Mouse (Mus musculus) megakaryocyte-erythroid progenitor cell, adult 5-6 weeks (primary cell): ENCODE measurements around the gene Usp17la. TPM values are rescaled to one million over a fixed set of nuclear protein-coding genes. Genes with fewer than 3 reads are reported as not detected.
"Not testable (repeated sequence)": the region's sequence is repeated elsewhere in the genome, so short reads cannot be mapped to it uniquely, and the experiment has no call there.

Experiments
- ATAC-seq: replicated peaks from 2 replicates; pipeline ENCODE4 v1.8.0; 2016; ENCODE audit warnings: mild to moderate bottlenecking, inconsistent platforms; ENCODE audit not compliant: severe bottlenecking, poor library complexity, low FRiP score, low TSS enrichment
- total RNA-seq, 2 experiments: library from RNA; stranded (forward) in 1 of 2; stranded (reverse) in 1 of 2; fragments of 200-1000, 215-1000 nt in 1 of 2; fragments of >200 nt in 1 of 2; fragmentation: Nextera tagmentation in 1 of 2; gene quantifications; 2 replicates each; pipeline ENCODE4 v1.2.3; 2014 to 2017

Usp17la gene
- total RNA-seq (2014; fragmentation: Nextera tagmentation) (not detected in 2 replicates), total RNA-seq (2017) (not detected in 2 replicates)

DNA sequence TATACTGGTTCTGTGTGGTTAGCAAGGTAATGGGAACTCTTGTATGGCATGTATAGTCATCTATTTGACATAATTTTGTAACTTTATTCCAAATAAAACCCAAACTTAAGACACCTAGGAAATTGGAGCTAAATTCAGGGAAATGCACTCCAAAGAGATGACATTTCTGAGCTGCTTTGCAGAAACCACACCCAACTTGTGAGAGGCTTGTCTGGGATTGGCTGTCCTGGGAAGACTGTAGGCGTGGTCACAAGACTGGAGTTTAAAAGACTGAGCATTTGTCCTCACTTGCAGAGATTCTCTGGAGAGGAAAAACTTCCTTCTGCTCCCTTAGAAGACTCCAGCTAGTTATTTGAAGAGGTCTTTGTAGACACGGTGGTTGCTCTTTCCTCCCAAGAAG is at the start of gene Usp17la:
Usp17la (plus strand) TSS at position 301 of the 400 bp plus-strand sequence.
- ATAC-seq: not testable (repeated sequence)

- not testable (repeated sequence) for ATAC-seq
Observed at GRCm38 (mm10) chr7:104810335-104810734, 46.5 kb upstream of the Usp17la start.

DNA sequence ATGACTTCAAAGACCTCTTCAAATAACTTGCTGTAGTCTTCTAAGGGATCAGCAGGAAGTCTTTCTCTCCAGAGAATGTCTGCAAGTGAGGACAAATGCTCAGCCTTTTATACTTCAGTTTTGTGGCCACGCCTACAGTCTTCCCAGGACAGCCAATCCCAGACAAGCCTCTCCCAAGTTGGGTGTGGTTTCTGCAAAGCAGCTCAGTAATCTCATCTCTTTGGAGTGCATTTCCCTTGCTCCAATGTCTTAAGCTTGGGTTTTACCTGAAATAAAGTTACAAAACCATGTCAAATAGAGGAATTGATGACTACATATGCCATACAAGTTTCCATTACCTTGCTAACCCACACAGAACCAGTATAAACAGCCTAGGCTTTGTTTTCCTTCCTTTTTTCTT is 14.3 kb upstream of the Usp17la start, which contains the start of gene Usp17lb:
Usp17lb (minus strand) TSS at position 101 of the 400 bp plus-strand sequence.
- no peak for ATAC-seq

DNA sequence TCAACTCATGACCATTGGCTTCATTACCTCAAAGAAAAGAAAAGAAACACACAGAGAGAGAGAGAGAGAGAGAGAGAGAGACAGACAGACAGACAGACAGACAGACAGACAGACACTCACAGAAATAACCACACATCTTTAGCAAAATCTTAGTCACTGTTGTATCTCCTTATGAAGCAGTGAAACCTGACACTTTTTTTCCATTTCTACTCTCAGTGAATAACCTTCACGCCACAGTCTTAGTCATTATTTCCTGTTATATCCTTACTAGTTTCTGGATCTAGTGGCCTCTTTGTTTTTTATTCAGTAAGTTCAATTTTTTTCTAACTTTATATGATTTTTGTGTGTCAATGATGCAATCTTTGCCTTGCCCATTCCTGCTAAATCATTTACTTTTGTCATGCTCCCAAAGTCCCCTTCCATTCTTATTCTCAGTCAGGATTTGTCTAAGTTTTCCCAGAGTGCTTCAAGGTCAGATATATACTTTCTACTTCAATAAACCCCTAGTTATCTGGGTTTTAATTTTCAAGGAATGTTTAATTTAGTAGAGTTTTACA is 13.0 kb upstream of the Usp17la start:
- ATAC-seq: no peak

GRCm38 (mm10) chr7:104851546-104851945 is 5.3 kb upstream of the Usp17la start:
- not testable (repeated sequence) for ATAC-seq

- ATAC-seq: no peak
Observed at GRCm38 (mm10) chr7:104855248-104855750, 1.5 kb upstream of the Usp17la start.

DNA sequence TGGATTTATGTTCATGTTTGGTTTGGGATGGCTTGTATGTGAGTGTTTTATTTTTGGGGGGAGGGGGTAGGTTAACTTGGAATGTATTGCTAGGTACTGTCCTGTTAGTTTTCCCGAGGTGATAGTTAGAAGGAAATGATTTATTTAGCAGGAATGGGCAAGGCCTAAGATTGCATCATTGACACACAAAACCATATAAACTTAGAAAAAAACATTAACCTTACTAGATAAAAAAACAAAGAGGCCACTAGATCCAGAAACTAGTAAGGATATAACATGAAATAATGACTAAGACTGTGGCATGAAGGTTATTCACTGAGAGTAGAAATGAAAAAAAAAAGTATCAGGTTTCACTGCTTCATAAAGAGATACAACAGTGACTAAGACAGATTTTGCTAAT is 874 bp downstream of the Usp17la start:
- no peak for ATAC-seq

DNA sequence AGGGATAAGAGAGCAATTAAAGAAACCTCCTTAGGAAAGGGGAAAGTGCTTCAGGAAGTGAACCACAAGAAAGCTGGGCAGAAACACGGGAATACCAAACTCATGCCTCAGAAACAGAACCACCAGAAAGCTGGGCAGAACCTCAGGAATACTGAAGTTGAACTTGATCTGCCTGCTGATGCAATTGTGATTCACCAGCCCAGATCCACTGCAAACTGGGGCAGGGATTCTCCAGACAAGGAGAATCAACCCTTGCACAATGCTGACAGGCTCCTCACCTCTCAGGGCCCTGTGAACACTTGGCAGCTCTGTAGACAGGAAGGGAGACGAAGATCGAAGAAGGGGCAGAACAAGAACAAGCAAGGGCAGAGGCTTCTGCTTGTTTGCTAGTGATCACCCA is 4.6 kb downstream of the Usp17la start:
- no peak for ATAC-seq

DNA sequence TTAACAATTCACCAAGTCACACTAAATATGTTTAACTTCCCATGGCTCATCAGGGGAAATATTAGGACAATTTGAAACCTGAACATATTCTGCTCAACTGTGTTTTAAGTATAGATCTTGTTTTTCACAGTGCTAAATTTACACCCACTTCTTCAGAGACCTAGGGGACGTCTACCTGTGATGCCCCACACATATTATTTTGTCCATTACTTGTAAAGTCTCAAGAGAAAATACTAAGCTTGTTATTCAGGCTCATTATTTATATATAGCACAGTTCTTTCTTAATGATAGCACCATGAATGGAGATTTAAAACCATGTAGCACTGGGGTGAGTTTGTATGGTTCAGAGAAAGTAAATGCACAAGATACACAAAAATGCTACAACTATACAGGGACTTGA is 20.9 kb downstream of the Usp17la start, which contains the start of gene Olfr665:
Olfr665 (plus strand) TSS at position 301 of the 400 bp plus-strand sequence.
- no peak for ATAC-seq

GRCm38 (mm10) chr7:104895852-104896251 is 39.0 kb downstream of the Usp17la start, which contains the start of gene Olfr666:
Gene Olfr666, minus strand, starts transcription at chr7:104895952.
- no peak for ATAC-seq

Other genes with a start within 250 kb of the Usp17la start
- gene Olfr656, start 243.1 kb upstream of the Usp17la start, total RNA-seq (2014; fragmentation: Nextera tagmentation): not detected in 2 replicates
- gene Olfr656, start 243.1 kb upstream of the Usp17la start, total RNA-seq (2017): not detected in 2 replicates
- not detected in 2 replicates for gene Olfr657, start 232.2 kb upstream of the Usp17la start, total RNA-seq (2014; fragmentation: Nextera tagmentation)
- gene Olfr657, start 232.2 kb upstream of the Usp17la start, total RNA-seq (2017): not detected in 2 replicates
- gene Olfr658, start 209.7 kb upstream of the Usp17la start, total RNA-seq (2014; fragmentation: Nextera tagmentation): 0.67 TPM in 1 of 2 replicates, not detected in the other
- gene Olfr658, start 209.7 kb upstream of the Usp17la start, total RNA-seq (2017): not detected in 2 replicates
- not detected in 2 replicates for gene Olfr659, start 190.3 kb upstream of the Usp17la start, total RNA-seq (2014; fragmentation: Nextera tagmentation)
- not detected in 2 replicates for gene Olfr659, start 190.3 kb upstream of the Usp17la start, total RNA-seq (2017)
- gene Olfr661, start 170.5 kb upstream of the Usp17la start, total RNA-seq (2014; fragmentation: Nextera tagmentation): not detected in 2 replicates
- gene Olfr661, start 170.5 kb upstream of the Usp17la start, total RNA-seq (2017): not detected in 2 replicates
- gene Usp17le, start 79.5 kb upstream of the Usp17la start, total RNA-seq (2014; fragmentation: Nextera tagmentation): not detected in 2 replicates
- gene Usp17le, start 79.5 kb upstream of the Usp17la start, total RNA-seq (2017): not detected in 2 replicates
- gene Usp17lb, start 14.4 kb upstream of the Usp17la start, total RNA-seq (2014; fragmentation: Nextera tagmentation): not detected in 2 replicates
- gene Usp17lb, start 14.4 kb upstream of the Usp17la start, total RNA-seq (2017): not detected in 2 replicates
- gene Olfr665, start 21.0 kb downstream of the Usp17la start, total RNA-seq (2014; fragmentation: Nextera tagmentation): not detected in 2 replicates
- not detected in 2 replicates for gene Olfr665, start 21.0 kb downstream of the Usp17la start, total RNA-seq (2017)
- gene Olfr666, start 38.9 kb downstream of the Usp17la start, total RNA-seq (2014; fragmentation: Nextera tagmentation): not detected in 2 replicates
- gene Olfr666, start 38.9 kb downstream of the Usp17la start, total RNA-seq (2017): not detected in 2 replicates
- not detected in 2 replicates for gene Olfr667, start 64.5 kb downstream of the Usp17la start, total RNA-seq (2014; fragmentation: Nextera tagmentation)
- not detected in 2 replicates for gene Olfr667, start 64.5 kb downstream of the Usp17la start, total RNA-seq (2017)
- not detected in 2 replicates for gene Olfr668, start 71.0 kb downstream of the Usp17la start, total RNA-seq (2014; fragmentation: Nextera tagmentation)
- not detected in 2 replicates for gene Olfr668, start 71.0 kb downstream of the Usp17la start, total RNA-seq (2017)
- not detected in 2 replicates for gene Olfr669, start 77.2 kb downstream of the Usp17la start, total RNA-seq (2014; fragmentation: Nextera tagmentation)
- not detected in 2 replicates for gene Olfr669, start 77.2 kb downstream of the Usp17la start, total RNA-seq (2017)
- gene Olfr670, start 105.6 kb downstream of the Usp17la start, total RNA-seq (2014; fragmentation: Nextera tagmentation): not detected in 2 replicates
- not detected in 2 replicates for gene Olfr670, start 105.6 kb downstream of the Usp17la start, total RNA-seq (2017)
- gene Olfr671, start 122.1 kb downstream of the Usp17la start, total RNA-seq (2014; fragmentation: Nextera tagmentation): not detected in 2 replicates
- gene Olfr671, start 122.1 kb downstream of the Usp17la start, total RNA-seq (2017): not detected in 2 replicates
- gene Olfr672, start 145.0 kb downstream of the Usp17la start, total RNA-seq (2014; fragmentation: Nextera tagmentation): not detected in 2 replicates
- not detected in 2 replicates for gene Olfr672, start 145.0 kb downstream of the Usp17la start, total RNA-seq (2017)
- not detected in 2 replicates for gene Olfr675, start 171.5 kb downstream of the Usp17la start, total RNA-seq (2014; fragmentation: Nextera tagmentation)
- not detected in 2 replicates for gene Olfr675, start 171.5 kb downstream of the Usp17la start, total RNA-seq (2017)
- not detected in 2 replicates for gene Olfr676, start 175.7 kb downstream of the Usp17la start, total RNA-seq (2014; fragmentation: Nextera tagmentation)
- not detected in 2 replicates for gene Olfr676, start 175.7 kb downstream of the Usp17la start, total RNA-seq (2017)
- not detected in 2 replicates for gene Olfr677, start 194.4 kb downstream of the Usp17la start, total RNA-seq (2014; fragmentation: Nextera tagmentation)
- not detected in 2 replicates for gene Olfr677, start 194.4 kb downstream of the Usp17la start, total RNA-seq (2017)
- not detected in 2 replicates for gene Olfr678, start 207.5 kb downstream of the Usp17la start, total RNA-seq (2014; fragmentation: Nextera tagmentation)
- not detected in 2 replicates for gene Olfr678, start 207.5 kb downstream of the Usp17la start, total RNA-seq (2017)
- gene Olfr679, start 224.2 kb downstream of the Usp17la start, total RNA-seq (2014; fragmentation: Nextera tagmentation): not detected in 2 replicates
- gene Olfr679, start 224.2 kb downstream of the Usp17la start, total RNA-seq (2017): not detected in 2 replicates
- not detected in 2 replicates for gene Olfr680-ps1, start 235.8 kb downstream of the Usp17la start, total RNA-seq (2014; fragmentation: Nextera tagmentation)
- not detected in 2 replicates for gene Olfr680-ps1, start 235.8 kb downstream of the Usp17la start, total RNA-seq (2017)